Mouse (Mus musculus) telencephalon, adult 2 months (tissue): ENCODE data around the gene Tat.

Source experiments
- DNase-seq: peaks from one replicate; pipeline ENCODE4 v3.0.0-alpha.2; 2011; ENCODE audit warnings: low read depth, low spot score

The Tat gene

GRCm38 (mm10) chr8:110039659-110040058, 49.4 kb downstream of the Tat start, which contains the start of gene Chst4:
TSS of gene Chst4 (minus strand) at chr8:110039740.
- DNase-seq = no peak

- no peak for DNase-seq
These were observed 50.3 kb downstream of the Tat start for GRCm38 (mm10) chr8:110040509-110040908.
